Mouse (Mus musculus) megakaryocyte, embryonic 14.5 days (primary cell): ENCODE results near the gene Myo6. TPM values are rescaled to one million over a fixed set of nuclear protein-coding genes. Genes with fewer than 3 reads are reported as not detected.

Experiments used
- H3K27me3 ChIP-seq: replicated peaks from 2 replicates; pipeline ENCODE3; 2012; ENCODE audit warnings: inconsistent platforms
- H3K36me3 ChIP-seq: replicated peaks from 2 replicates; pipeline ENCODE3; 2012; ENCODE audit warnings: low read length, inconsistent platforms, mixed read lengths
- H3K4me1 ChIP-seq: 2 replicates; pipeline ENCODE4 v1.6.1; 2012; ENCODE audit warnings: inconsistent platforms
- H3K4me3 ChIP-seq: replicated peaks from 2 replicates; pipeline ENCODE3; 2012; ENCODE audit warnings: moderate library complexity, mild to moderate bottlenecking, inconsistent platforms
- H3K9me3 ChIP-seq: 2 replicates; pipeline ENCODE4 v1.6.1; 2012; ENCODE audit warnings: inconsistent platforms
- FLI1 ChIP-seq: IDR thresholded peaks from 2 replicates; pipeline ENCODE4 v1.6.1; 2012; ENCODE audit warnings: low read length, inconsistent platforms, mixed read lengths
- GATA1 ChIP-seq: IDR thresholded peaks from 3 replicates; pipeline ENCODE4 v1.6.1; 2012; ENCODE audit warnings: mixed read lengths, low read length, inconsistent platforms, borderline replicate concordance
- polyA plus RNA-seq: library from polyadenylated mRNA; stranded (reverse); fragments of >175 nt; gene quantifications from 2 replicates; pipeline ENCODE4 v1.2.3, GENCODE M21; 2012; ENCODE audit warnings: low replicate concordance; ENCODE audit not compliant: insufficient read depth

The Myo6 gene
- polyA plus RNA-seq, 1 experiment, result 25.5 TPM

DNA sequence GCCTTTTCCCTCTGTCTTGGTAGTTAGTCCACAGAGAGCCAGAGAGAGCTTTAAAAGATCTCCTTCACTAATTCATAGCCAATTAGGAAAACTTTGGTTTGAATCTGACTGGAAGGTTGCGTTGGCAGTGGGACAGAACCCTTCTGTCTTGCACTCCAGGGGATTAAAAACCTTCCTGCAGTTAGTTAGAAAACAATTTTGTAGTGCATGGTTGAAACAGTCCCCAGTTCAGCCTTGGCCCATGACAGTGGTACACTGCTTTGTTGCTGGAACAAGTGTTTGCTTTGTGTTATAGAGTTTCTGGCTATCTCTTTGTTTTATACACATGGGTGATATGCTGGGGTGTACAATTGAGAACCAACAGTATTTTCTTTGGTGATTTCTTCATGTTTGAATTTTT lies 176.1 kb downstream of the Myo6 start:
- peaks cover 5% of the 10 kb centered on the region for H3K27me3 ChIP-seq
- H3K9me3 ChIP-seq, result 0 out of 2 replicates have a peak, but pooled peaks cover 3% of the 10 kb centered on the region
- no peaks in the 10 kb centered on the region for H3K4me1 ChIP-seq
- H3K36me3 ChIP-seq, result no peaks in the 10 kb centered on the region
- no peak overlapping the region for H3K4me3 ChIP-seq
- TF ChIP-seq GATA1, result no peak
- TF ChIP-seq FLI1, result no peak

DNA sequence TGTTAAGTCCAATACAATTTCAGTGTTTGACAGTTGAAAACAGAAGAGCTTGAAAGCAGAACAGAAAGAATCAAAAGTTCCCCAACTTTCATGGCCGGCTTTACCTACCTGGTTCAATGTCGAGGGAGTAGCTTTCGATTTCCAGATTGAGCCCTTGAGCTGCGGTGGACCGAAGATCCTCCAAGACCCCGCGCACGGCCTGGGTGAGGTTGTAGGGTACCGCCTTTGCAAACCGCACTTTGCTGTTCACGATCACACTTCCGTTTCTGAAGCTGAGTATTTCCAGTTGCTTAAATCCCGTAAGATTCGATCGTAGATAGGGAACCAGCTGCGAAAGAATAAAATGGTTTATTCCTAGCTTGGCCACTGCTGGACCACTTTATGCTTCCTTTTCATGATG lies 176.9 kb downstream of the Myo6 start:
- Histone ChIP-seq H3K4me1 (no peaks in the 10 kb centered on the region), H3K9me3 (0 out of 2 replicates have a peak, but pooled peaks cover 3% of the 10 kb centered on the region), H3K4me3 (no peak overlapping the region), H3K27me3 (peaks cover 3% of the 10 kb centered on the region), H3K36me3 (no peaks in the 10 kb centered on the region)
- TF ChIP-seq GATA1 (no peak), FLI1 (no peak)

DNA sequence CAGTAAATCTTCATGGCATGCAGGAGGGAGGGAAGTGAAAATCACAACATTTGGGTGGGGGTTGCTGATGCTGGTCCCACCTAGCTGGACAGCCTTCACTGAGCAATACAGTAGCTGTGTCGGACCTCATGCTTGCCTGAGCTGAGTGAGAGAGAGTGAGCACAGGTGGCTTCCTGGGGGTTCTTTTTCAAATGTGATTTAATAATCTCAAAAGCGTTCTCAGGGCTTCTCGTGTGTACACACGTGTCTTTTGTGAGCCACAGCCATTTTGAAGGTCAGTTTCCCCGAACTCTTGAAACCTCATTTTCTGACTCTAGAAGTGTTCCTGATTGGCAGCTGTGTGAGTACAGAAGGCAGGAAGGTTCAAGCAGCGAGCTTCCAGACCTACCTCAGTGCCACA lies 177.7 kb downstream of the Myo6 start:
- Histone ChIP-seq H3K36me3 (no peaks in the 10 kb centered on the region), H3K9me3 (0 out of 2 replicates have a peak, but pooled peaks cover 3% of the 10 kb centered on the region), H3K27me3 (peaks cover 3% of the 10 kb centered on the region), H3K4me1 (no peaks in the 10 kb centered on the region), H3K4me3 (no peak overlapping the region)
- TF ChIP-seq GATA1, result no peak

DNA sequence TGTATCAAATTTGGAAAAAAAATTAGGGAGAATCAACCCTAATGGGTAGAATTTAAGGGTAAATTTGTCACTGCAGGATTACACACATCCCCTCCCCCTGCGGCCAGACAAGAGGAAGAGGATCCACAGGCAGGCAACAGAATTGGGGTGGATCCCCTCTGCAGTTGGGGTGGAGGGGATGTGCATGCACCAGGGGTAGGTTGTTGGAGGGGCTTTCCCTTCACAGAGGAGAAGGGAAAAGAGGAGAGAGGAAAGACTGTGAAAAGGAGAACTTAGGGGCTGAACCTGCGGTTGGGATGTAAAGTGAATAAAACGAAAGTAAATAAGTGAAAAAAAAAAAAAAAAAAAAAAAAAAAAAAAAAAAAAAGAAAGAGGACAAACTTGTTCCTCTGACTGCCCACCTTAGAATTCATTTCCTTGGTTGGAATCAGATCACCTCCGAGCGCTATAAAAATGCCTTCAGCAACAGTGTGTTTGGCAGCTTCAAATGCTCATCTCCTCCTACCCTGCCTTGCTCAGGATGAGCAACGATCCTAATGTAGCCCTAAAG lies 179.7 kb downstream of the Myo6 start:
- Histone ChIP-seq H3K4me1 (no peaks in the 10 kb centered on the region), H3K9me3 (0 out of 2 replicates have a peak, but pooled peaks cover 3% of the 10 kb centered on the region), H3K27me3 (peaks cover 3% of the 10 kb centered on the region), H3K4me3 (no peak overlapping the region), H3K36me3 (no peaks in the 10 kb centered on the region)
- no peak for TF ChIP-seq FLI1
- no peak for TF ChIP-seq GATA1

DNA sequence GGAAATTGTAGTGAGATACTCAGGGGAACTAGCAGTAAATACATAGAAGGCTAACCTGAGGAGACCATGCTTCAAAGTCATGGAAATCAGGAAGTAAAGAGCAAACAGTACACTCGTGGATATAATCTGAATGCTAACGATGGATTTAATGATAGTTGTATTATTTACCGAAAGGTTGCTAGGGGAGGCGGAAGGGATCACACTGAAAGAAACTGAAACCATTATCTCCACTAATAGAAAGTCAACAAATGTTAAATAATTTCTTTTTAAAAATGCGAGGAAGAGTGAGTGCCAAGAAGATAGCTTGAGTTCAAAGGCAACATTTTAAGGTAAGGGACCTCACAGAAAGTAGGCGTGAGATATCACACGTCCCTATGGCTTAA lies 186.5 kb downstream of the Myo6 start:
- peaks cover 7% of the 10 kb centered on the region; the same call in 1 of the 2 replicates for H3K4me1 ChIP-seq

DNA sequence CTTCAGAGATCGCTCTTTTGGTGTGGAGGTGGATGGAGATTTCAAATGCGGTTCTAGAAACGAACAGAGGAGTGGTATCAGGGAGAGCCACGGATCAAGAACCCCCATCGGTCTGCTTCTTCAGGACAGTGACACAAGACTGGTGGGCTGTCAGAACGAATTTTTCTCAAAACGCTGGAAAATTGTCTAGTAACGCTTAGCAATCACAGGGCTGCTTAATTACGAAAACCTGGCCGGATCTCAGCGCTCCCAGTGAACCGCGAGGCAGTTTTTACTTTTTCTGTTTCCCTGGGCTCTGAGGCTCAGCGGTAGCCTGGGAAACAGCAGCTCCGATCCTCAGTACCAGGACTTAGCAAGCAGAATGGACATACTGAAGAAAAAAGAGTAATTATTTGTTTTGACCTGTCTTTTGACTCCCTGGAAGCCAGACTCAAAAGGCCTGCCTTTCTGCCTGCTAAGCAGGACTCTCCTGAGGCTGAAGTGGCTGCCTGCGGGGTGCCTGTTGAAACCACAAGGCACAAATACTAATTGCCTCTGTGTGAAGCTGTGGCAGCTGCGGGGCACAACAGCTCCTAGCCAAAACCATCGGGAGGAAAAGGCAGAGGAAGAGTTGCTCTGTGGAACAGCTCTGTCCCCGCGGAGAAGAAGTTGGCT lies 187.0 kb downstream of the Myo6 start:
- H3K4me1 ChIP-seq, result peaks cover 7% of the 10 kb centered on the region; the same call in 1 of the 2 replicates
- H3K4me3 ChIP-seq, result peak overlapping the region; percentile 88
- no peaks in the 10 kb centered on the region for H3K36me3 ChIP-seq
- TF ChIP-seq GATA1, result no peak
- no peak for TF ChIP-seq FLI1
- H3K9me3 ChIP-seq, result no peaks in the 10 kb centered on the region
- peaks cover 4% of the 10 kb centered on the region for H3K27me3 ChIP-seq

More for the DNA sequence above, 186.5 kb downstream of the Myo6 start:
- peaks cover 4% of the 10 kb centered on the region for H3K27me3 ChIP-seq
- no peaks in the 10 kb centered on the region for H3K9me3 ChIP-seq
- TF ChIP-seq FLI1 (no peak), GATA1 (no peak)
- H3K36me3 ChIP-seq, result no peaks in the 10 kb centered on the region
- peak overlapping the region; percentile 88 for H3K4me3 ChIP-seq

DNA sequence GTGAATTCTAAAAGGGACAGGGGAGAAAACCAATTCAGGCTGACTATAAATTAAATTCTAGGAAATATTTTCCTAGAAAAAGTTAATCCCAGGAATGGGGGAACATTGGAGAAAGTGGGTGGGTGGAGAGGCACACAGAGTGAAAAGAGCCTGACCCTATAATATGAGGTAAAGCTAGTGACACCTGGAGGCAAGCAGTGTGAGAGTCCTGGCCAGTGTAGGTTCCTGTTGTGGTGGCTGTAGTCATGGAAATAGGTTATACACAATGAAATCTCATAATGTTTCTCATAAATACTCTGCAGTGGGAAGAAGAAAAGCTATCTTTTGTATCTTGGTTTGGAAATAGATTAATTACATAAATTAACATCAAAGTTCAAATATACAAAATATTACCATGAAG lies 195.2 kb downstream of the Myo6 start:
- no peak for TF ChIP-seq GATA1
- TF ChIP-seq FLI1, result no peak
- H3K4me3 ChIP-seq, result no peak overlapping the region
- H3K36me3 ChIP-seq, result no peaks in the 10 kb centered on the region
- H3K9me3 ChIP-seq, result no peaks in the 10 kb centered on the region
- no peaks in the 10 kb centered on the region for H3K27me3 ChIP-seq
- no peaks in the 10 kb centered on the region for H3K4me1 ChIP-seq

Other genes starting within 250 kb of the Myo6 start
- gene Filip1, start 152.2 kb upstream of the Myo6 start, polyA plus RNA-seq, result not detected in 2 replicates
- 5.1 and 71.9 TPM in 2 replicates for gene Senp6, start 98.1 kb upstream of the Myo6 start, polyA plus RNA-seq